13 mouse cellular contexts compared by ENCODE assay signal in the genomic region with DNA sequence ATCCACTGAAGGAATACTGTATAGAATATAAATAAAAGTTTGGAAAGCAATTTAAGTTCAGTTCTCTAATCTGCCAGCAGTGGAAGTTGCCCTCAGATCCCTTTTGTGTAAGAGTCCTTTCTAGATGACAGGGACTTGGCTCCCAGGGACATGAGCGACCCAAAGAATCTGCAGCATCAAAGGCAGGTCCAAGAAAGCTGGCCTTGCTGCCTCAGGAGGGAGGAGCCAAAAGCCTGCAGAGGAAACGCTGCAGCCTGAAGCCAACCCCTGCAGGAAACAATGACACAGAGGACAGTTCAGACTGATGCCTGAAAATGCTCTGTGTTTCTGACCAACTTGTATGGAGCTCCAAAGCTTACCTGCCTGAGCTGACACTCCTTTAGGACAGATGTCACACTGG.
A peak's percentile ranks its signal among the peaks of the same experiment; 100 is the strongest.
DNase-seq lines count a peak whose midpoint lies in the region; ATAC-seq lines count a peak whose summit lies in the region.
"Had no signal": no experiment of that assay in that cellular context is flagged by ENCODE, and none has a peak within 500 bp of the region (broad histone marks: within the 10 kb centered on the region; RNA-seq: fewer than 3 reads in every experiment).

No protein-coding gene starts in this region.

- ATAC-seq in heart, embryonic 12.5 days (ENCODE audit: insufficient number of reproducible peaks, low FRiP score): peak; percentile 63; the same call in 1 of the 2 replicates
- no peak for ATAC-seq in kidney, embryonic 15.5 days (replicated peaks; ENCODE audit: low FRiP score)
- ATAC-seq in hindbrain, embryonic 14.5 days (ENCODE audit: low FRiP score): no peak
- ATAC-seq: activated CD4-positive, CD25-positive, alpha-beta regulatory T cell, adult 4 months; intestine, postnatal 0 days had no signal

- peak; percentile 5 for DNase-seq in testis, postnatal 10 days (ENCODE audit: low spot score)
- DNase-seq in testis, postnatal 14 days (ENCODE audit: low spot score): no peak
- DNase-seq in lung, postnatal 4 days: peak; percentile 51 to 75
- no peak for DNase-seq in layer of hippocampus, adult 9-11 months
- no peak for DNase-seq in hindbrain, embryonic 14.5 days (ENCODE audit: low spot score)
- DNase-seq in spleen, adult 12 weeks (ENCODE audit: low spot score): no peak
- DNase-seq: cerebellum, adult 9-11 months had no signal

- H3K36me3 ChIP-seq in heart, embryonic 12.5 days: peaks cover 9% of the 10 kb centered on the region
- H3K36me3 ChIP-seq in kidney, embryonic 15.5 days: no peaks in the 10 kb centered on the region
- H3K36me3 ChIP-seq in hindbrain, embryonic 14.5 days (replicated peaks; ENCODE audit: control insufficient read depth, insufficient read depth): no peaks in the 10 kb centered on the region
- H3K36me3 ChIP-seq: embryonic facial prominence, embryonic 15.5 days had no signal

- no peak overlapping the region for H3K4me2 ChIP-seq in heart, embryonic 12.5 days
- H3K4me2 ChIP-seq in kidney, embryonic 15.5 days: no peak overlapping the region
- H3K4me2 ChIP-seq in hindbrain, embryonic 14.5 days (replicated peaks): no peak overlapping the region
- H3K4me2 ChIP-seq: embryonic facial prominence, embryonic 15.5 days; limb, embryonic 15.5 days had no signal

- WGBS in heart, embryonic 12.5 days: 30% methylated on average over 2 of the region's 2 CpGs
- WGBS in kidney, embryonic 15.5 days: 32% methylated on average over 2 of the region's 2 CpGs
- 30% methylated on average over 2 of the region's 2 CpGs for WGBS in hindbrain, embryonic 14.5 days

- H3K27ac ChIP-seq in heart, embryonic 12.5 days (ENCODE audit: poor library complexity, severe bottlenecking): no peak overlapping the region
- H3K27ac ChIP-seq in kidney, embryonic 15.5 days: peak overlapping the region; percentile 70
- no peak overlapping the region for H3K27ac ChIP-seq in hindbrain, embryonic 14.5 days
- H3K27ac ChIP-seq: embryonic facial prominence, embryonic 15.5 days; limb, embryonic 15.5 days had no signal

- peaks cover 4% of the 10 kb centered on the region; the same call in 1 of the 2 replicates for H3K4me1 ChIP-seq in heart, embryonic 12.5 days (replicated peaks)
- H3K4me1 ChIP-seq in kidney, embryonic 15.5 days: peaks cover 18% of the 10 kb centered on the region
- no peaks in the 10 kb centered on the region for H3K4me1 ChIP-seq in hindbrain, embryonic 14.5 days (replicated peaks; ENCODE audit: control insufficient read depth, insufficient read depth, low read length)

- H3K9me3 ChIP-seq in heart, embryonic 12.5 days (replicated peaks): 0 out of 2 replicates have a peak, but pooled peaks cover 3% of the 10 kb centered on the region
- no peaks in the 10 kb centered on the region for H3K9me3 ChIP-seq in kidney, embryonic 15.5 days (replicated peaks)
- H3K9me3 ChIP-seq in hindbrain, embryonic 14.5 days (ENCODE audit: control insufficient read depth, low read length): 0 out of 2 replicates have a peak, but pooled peaks cover 3% of the 10 kb centered on the region
- H3K9me3 ChIP-seq: embryonic facial prominence, embryonic 15.5 days; limb, embryonic 15.5 days had no signal

- no peaks in the 10 kb centered on the region for H3K27me3 ChIP-seq in heart, embryonic 12.5 days (replicated peaks)
- H3K27me3 ChIP-seq in kidney, embryonic 15.5 days: no peaks in the 10 kb centered on the region
- H3K27me3 ChIP-seq in hindbrain, embryonic 14.5 days (ENCODE audit: control insufficient read depth, insufficient read depth, low read length): no peaks in the 10 kb centered on the region
- H3K27me3 ChIP-seq: embryonic facial prominence, embryonic 15.5 days; limb, embryonic 15.5 days had no signal

- no peak overlapping the region for H3K9ac ChIP-seq in heart, embryonic 12.5 days
- H3K9ac ChIP-seq in kidney, embryonic 15.5 days: no peak overlapping the region
- H3K9ac ChIP-seq in hindbrain, embryonic 14.5 days: no peak overlapping the region
- H3K9ac ChIP-seq: embryonic facial prominence, embryonic 15.5 days; limb, embryonic 15.5 days had no signal

- H3K4me3 ChIP-seq in heart, embryonic 12.5 days: no peak overlapping the region
- no peak overlapping the region for H3K4me3 ChIP-seq in kidney, embryonic 15.5 days (replicated peaks)
- no peak overlapping the region for H3K4me3 ChIP-seq in hindbrain, embryonic 14.5 days (replicated peaks; ENCODE audit: low read length)
- H3K4me3 ChIP-seq: embryonic facial prominence, embryonic 15.5 days; limb, embryonic 15.5 days had no signal

Comparison
In these comparisons a context has a peak if more than half of its experiments do, and no peak if none do; other contexts are left out.
1. DNase-seq: peak in testis, postnatal 10 days (single experiment) and lung, postnatal 4 days (2 of 2); none in testis, postnatal 14 days (single experiment), layer of hippocampus, adult 9-11 months (single experiment), hindbrain, embryonic 14.5 days (single experiment) and spleen, adult 12 weeks (single experiment).